Comparison of ENCODE assay signal across 8 mouse cellular contexts in the genomic region with DNA sequence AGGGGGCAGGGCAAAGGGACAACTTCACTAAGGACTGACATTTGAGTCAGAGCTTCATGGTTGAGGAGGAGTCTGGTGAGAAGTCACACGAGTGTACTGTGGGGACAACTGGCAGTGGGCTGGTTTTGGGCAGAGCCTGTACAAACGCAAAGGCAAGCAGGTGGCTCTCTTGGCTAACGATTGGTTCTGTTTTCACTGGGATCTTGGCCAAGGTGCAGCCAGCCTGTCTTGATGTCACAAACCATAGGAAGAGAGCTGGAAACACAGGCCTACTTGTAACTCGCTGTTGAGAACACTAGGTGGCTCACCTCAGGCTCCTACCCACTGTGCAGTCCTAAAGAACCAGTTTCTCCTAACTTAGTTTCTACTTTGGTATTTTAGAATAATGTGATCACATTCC. TPM values are rescaled to one million over a fixed set of nuclear protein-coding genes. Genes with fewer than 3 reads are reported as not detected.
DNase-seq lines count a peak whose midpoint lies in the region; TF ChIP-seq lines count a peak whose summit lies in the region.

No protein-coding gene starts in this region.

- H3K4me1 ChIP-seq in heart, adult 2 months (ENCODE audit: control insufficient read depth, insufficient read depth, low read length), result no peaks in the 10 kb centered on the region
- H3K4me1 ChIP-seq in embryonic fibroblast, embryonic 13.5 days (ENCODE audit: control insufficient read depth, insufficient read depth, low read length), result no peaks in the 10 kb centered on the region

- TF ChIP-seq EP300 in heart, adult 2 months (IDR thresholded peaks at IDR 0.05; ENCODE audit: insufficient read depth, low read depth, low read length), result no peak

- no peak for TF ChIP-seq POLR2A in heart, adult 2 months (IDR thresholded peaks at IDR 0.05; ENCODE audit: insufficient read depth, low read depth, low read length)
- no peak for TF ChIP-seq POLR2A in embryonic fibroblast, embryonic 13.5 days (IDR thresholded peaks at IDR 0.05; ENCODE audit: low read depth, low read length)

- intact Hi-C loops in heart, adult 2 months (cut with DNase I), result loop anchor here (5.0 kb wide), 1 partner anchor 43 kb away; no protein-coding TSS in a partner anchor
- intact Hi-C loops in left cerebral cortex, postnatal 14 days (cut with DNase I), result loop anchor here (5.0 kb wide), 1 partner anchor 43 kb away; no protein-coding TSS in a partner anchor

- H3K4me3 ChIP-seq in heart, adult 2 months, result no peak overlapping the region
- H3K4me3 ChIP-seq in embryonic fibroblast, embryonic 13.5 days (ENCODE audit: insufficient read depth, low read length), result no peak overlapping the region

- WGBS in heart, adult 2 months, result 9% methylated on average over 4 of the region's 4 CpGs

- H3K27me3 ChIP-seq in heart, adult 2 months (ENCODE audit: control insufficient read depth, insufficient read depth, low read length), result no peaks in the 10 kb centered on the region

- no peak overlapping the region for H3K27ac ChIP-seq in heart, adult 2 months
- no peak overlapping the region for H3K27ac ChIP-seq in embryonic fibroblast, embryonic 13.5 days (ENCODE audit: insufficient read depth, low read length)

- peak; percentile 66 for TF ChIP-seq CTCF in heart, adult 2 months (IDR thresholded peaks at IDR 0.05)
- TF ChIP-seq CTCF in embryonic fibroblast, embryonic 13.5 days (IDR thresholded peaks at IDR 0.05; ENCODE audit: borderline replicate concordance, insufficient read depth, low read length), result peak; percentile 38; the same call in 1 of the 2 replicates

- H3K79me2 ChIP-seq in heart, adult 2 months (replicated peaks; ENCODE audit: control insufficient read depth, insufficient read depth, low read length), result no peaks in the 10 kb centered on the region

- DNase-seq in heart, adult 2 months, result no peak
- DNase-seq in heart, adult 11 months, result no peak
- DNase-seq in 3134 (ENCODE audit: extremely low read depth, insufficient read length, low spot score), result peak; percentile 36
- DNase-seq in MN1 (ENCODE audit: low spot score), result peak; percentile 83
- DNase-seq in left cerebral cortex, postnatal 14 days (ENCODE audit: low spot score in 2 of 2), result peak; percentile 49 to 85
- DNase-seq in right cerebral cortex, postnatal 25 days, result peak; percentile 34
- DNase-seq in gastrocnemius, postnatal 10 days, result no peak

- H3K9ac ChIP-seq in heart, adult 2 months (ENCODE audit: low read depth, low read length), result no peak overlapping the region

- no peaks in the 10 kb centered on the region for H3K36me3 ChIP-seq in heart, adult 2 months (ENCODE audit: control insufficient read depth, insufficient read depth, low read length)

RNA-seq across cellular contexts. Expression of gene Qprt, which starts 7.6 kb away (rescaled TPM):
- not detected for total RNA-seq in heart, adult 2 months (2021)
- polyA plus RNA-seq in heart, adult 2 months (2012; rRNA removed), result 0.25 and 0.32 TPM in 2 replicates
- 0.25 TPM in 1 of 2 replicates, not detected in the other for polyA plus RNA-seq in embryonic fibroblast, embryonic 13.5 days (2011; ENCODE audit: insufficient read length, low read depth, missing spikeins)
- under 1 TPM in 1 of 2 experiments, not detected in 1; 0.25 TPM for total RNA-seq in left cerebral cortex, postnatal 14 days (2021)
- total RNA-seq in gastrocnemius, postnatal 10 days (2021), result 1 to 10 TPM; 1.9 to 2.3 TPM

RNA-seq across cellular contexts. Expression of gene Spn, which starts 8.0 kb away (rescaled TPM):
- total RNA-seq in heart, adult 2 months (2021), result under 1 TPM; 0.78 to 0.80 TPM
- polyA plus RNA-seq in heart, adult 2 months (2012; rRNA removed), result 1.1 and 2.9 TPM in 2 replicates
- not detected in 2 replicates for polyA plus RNA-seq in embryonic fibroblast, embryonic 13.5 days (2011; ENCODE audit: insufficient read length, low read depth, missing spikeins)
- total RNA-seq in left cerebral cortex, postnatal 14 days (2021), result under 1 TPM in 1 of 2 experiments, not detected in 1; 0.11 TPM
- total RNA-seq in gastrocnemius, postnatal 10 days (2021), result under 1 TPM; 0.16 to 0.86 TPM

RNA-seq across cellular contexts. Expression of gene AI467606, which starts 38.5 kb away (rescaled TPM):
- 1 to 10 TPM; 1.5 to 2.1 TPM for total RNA-seq in heart, adult 2 months (2021)
- polyA plus RNA-seq in heart, adult 2 months (2012; rRNA removed), result 2.7 and 4.7 TPM in 2 replicates
- 0.42 and 1.1 TPM in 2 replicates for polyA plus RNA-seq in embryonic fibroblast, embryonic 13.5 days (2011; ENCODE audit: insufficient read length, low read depth, missing spikeins)
- 1 to 10 TPM; 1.3 to 1.6 TPM for total RNA-seq in left cerebral cortex, postnatal 14 days (2021)
- 1 to 10 TPM in 1 of 2 experiments, under 1 TPM in 1; 0.59 to 2.1 TPM for total RNA-seq in gastrocnemius, postnatal 10 days (2021)

RNA-seq across cellular contexts. Expression of gene Zg16, which starts 42.5 kb away (rescaled TPM):
- not detected for total RNA-seq in heart, adult 2 months (2021)
- polyA plus RNA-seq in heart, adult 2 months (2012; rRNA removed), result not detected in 2 replicates
- not detected in 2 replicates for polyA plus RNA-seq in embryonic fibroblast, embryonic 13.5 days (2011; ENCODE audit: insufficient read length, low read depth, missing spikeins)
- not detected for total RNA-seq in left cerebral cortex, postnatal 14 days (2021)
- not detected for total RNA-seq in gastrocnemius, postnatal 10 days (2021)

Comparison
In these comparisons a context has a peak if more than half of its experiments do, and no peak if none do; other contexts are left out.
1. DNase-seq: peak in 3134 (single experiment), MN1 (single experiment), left cerebral cortex, postnatal 14 days (2 of 2) and right cerebral cortex, postnatal 25 days (single experiment); none in heart, adult 2 months (0 of 2), heart, adult 11 months (single experiment) and gastrocnemius, postnatal 10 days (single experiment).